Mouse (Mus musculus) hindbrain, embryonic 15.5 days (tissue): ENCODE data around the gene Dapk2. TPM values are rescaled to one million over a fixed set of nuclear protein-coding genes. Genes with fewer than 3 reads are reported as not detected.

Experiments used
- ATAC-seq: fragments of 200-750 bp; cut with Nextera tagmentation; 2 replicates; pipeline ENCODE4 v1.8.0; 2017; ENCODE audit warnings: low read depth, moderate number of reproducible peaks, moderate TSS enrichment; ENCODE audit not compliant: low FRiP score
- H3K27ac ChIP-seq: fragments of 300-500 bp; sonication (generic); replicated peaks from 2 replicates; pipeline ENCODE4 v1.5.1; 2015; ENCODE audit warnings: mild to moderate bottlenecking, inconsistent platforms
- H3K27me3 ChIP-seq: fragments of 300-500 bp; sonication (generic); 2 replicates; pipeline ENCODE4 v1.6.1; 2015; ENCODE audit warnings: control low read depth, inconsistent platforms
- H3K36me3 ChIP-seq: fragments of 300-500 bp; sonication (generic); 2 replicates; pipeline ENCODE4 v1.6.1; 2015; ENCODE audit warnings: control low read depth, inconsistent platforms
- H3K4me1 ChIP-seq: fragments of 300-500 bp; sonication (generic); replicated peaks from 2 replicates; pipeline ENCODE4 v1.6.1; 2015; ENCODE audit warnings: control low read depth, inconsistent platforms
- H3K4me2 ChIP-seq: fragments of 300-500 bp; sonication (generic); 2 replicates; pipeline ENCODE4 v1.6.1; 2015; ENCODE audit warnings: moderate library complexity, mild to moderate bottlenecking, inconsistent platforms
- H3K4me3 ChIP-seq: fragments of 300-500 bp; sonication (generic); 2 replicates; pipeline ENCODE4 v1.5.1; 2015; ENCODE audit warnings: mild to moderate bottlenecking, inconsistent platforms
- H3K9ac ChIP-seq: fragments of 300-500 bp; sonication (generic); 2 replicates; pipeline ENCODE4 v1.6.1; 2015; ENCODE audit warnings: inconsistent platforms
- H3K9me3 ChIP-seq: fragments of 300-500 bp; sonication (generic); 2 replicates; pipeline ENCODE4 v1.6.1; 2016; ENCODE audit warnings: control low read depth, inconsistent platforms
- WGBS: fragments of 180-500 bp; shearing (Covaris S2); methylation state at CpG from one replicate; pipeline ENCODE4 v1.1.7; 2015; 5-methylcytosine and 5-hydroxymethylcytosine counted together
- polyA plus RNA-seq: library from polyadenylated mRNA; unstranded; fragments of >200 nt; fragmentation: Nextera tagmentation; extraction: Ambion mirVana; gene quantifications from 2 replicates; pipeline ENCODE4 v1.2.1, GENCODE M21; 2015

Dapk2 gene
- polyA plus RNA-seq, 1 experiment from 2014 or later, result 0.65 TPM

DNA sequence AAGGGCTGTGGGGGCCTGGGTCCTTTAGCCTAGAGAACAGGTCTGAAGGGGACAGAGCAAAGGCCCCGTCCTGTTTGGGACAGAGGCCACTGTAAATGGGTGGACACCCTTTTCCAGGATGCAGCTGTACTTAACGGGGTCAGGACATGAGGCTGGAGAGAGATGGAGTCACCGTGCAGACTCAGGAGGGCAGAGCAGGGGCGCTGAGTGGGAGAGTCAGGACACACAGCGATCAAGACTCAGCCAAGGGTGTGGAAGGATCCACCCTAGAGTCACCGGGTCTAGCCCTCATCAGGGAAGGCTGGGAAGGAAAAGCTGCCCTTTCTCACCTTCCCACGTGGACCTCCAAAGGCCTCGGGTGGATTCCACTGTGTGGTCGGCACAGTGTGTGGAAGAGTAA is 6.0 kb upstream of the Dapk2 start:
- no peak overlapping the region for H3K4me3 ChIP-seq
- H3K9ac ChIP-seq, result no peak overlapping the region
- H3K27me3 ChIP-seq, result peaks cover 4% of the 10 kb centered on the region; the same call in 1 of the 2 replicates
- whole genome bisulfite sequencing, result 73% methylated on average over 9 of the region's 9 CpGs
- H3K4me1 ChIP-seq, result no peaks in the 10 kb centered on the region
- no peaks in the 10 kb centered on the region for H3K36me3 ChIP-seq
- no peaks in the 10 kb centered on the region for H3K9me3 ChIP-seq
- no peak for ATAC-seq
- no peak overlapping the region for H3K4me2 ChIP-seq
- no peak overlapping the region for H3K27ac ChIP-seq

DNA sequence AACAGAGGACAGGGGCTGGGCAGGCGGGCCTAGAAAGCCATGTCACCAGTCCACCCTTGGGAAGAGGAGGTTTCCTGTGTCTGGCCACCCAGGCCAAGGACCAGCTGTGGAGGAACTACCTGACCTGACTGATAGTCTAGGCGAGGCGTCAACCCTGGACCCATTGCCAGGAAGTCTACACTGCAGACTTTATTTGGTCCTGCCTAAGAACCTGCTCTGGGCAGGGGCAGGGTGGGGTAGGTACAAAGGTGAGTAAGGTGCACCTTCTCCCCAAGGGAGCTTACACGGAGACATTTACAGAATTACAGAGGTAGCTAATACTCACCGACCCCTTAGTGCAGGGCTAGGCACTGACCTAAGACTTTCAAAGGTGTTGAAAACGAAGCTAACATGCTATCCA is 4.4 kb upstream of the Dapk2 start:
- Histone ChIP-seq H3K4me1 (peaks cover 4% of the 10 kb centered on the region), H3K4me3 (no peak overlapping the region), H3K27me3 (peaks cover 19% of the 10 kb centered on the region), H3K27ac (no peak overlapping the region), H3K36me3 (no peaks in the 10 kb centered on the region), H3K9ac (no peak overlapping the region), H3K4me2 (no peak overlapping the region), H3K9me3 (no peaks in the 10 kb centered on the region)
- WGBS, result 92% methylated on average over 6 of the region's 6 CpGs
- no peak for ATAC-seq

DNA sequence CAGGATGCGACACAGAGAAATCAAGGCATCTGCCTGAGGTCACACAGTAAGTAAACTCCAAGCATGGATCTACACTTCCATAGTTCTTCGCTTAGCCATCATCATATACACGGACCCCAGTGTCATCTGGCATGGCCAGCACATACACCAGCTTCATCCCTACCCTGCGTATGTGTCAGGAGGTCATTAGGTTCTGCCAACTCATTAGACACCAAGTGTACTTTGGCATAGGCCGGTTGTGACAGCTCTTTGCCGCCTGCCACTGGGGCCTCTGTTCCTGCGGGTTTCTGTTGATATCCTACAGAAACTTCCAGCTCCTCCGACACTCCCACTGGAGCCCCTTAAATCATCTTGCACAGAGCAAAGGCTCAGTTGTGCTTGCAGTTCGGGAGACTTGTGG is 4.0 kb upstream of the Dapk2 start:
- Histone ChIP-seq H3K9me3 (no peaks in the 10 kb centered on the region), H3K4me3 (no peak overlapping the region), H3K27me3 (peaks cover 21% of the 10 kb centered on the region), H3K9ac (no peak overlapping the region), H3K36me3 (no peaks in the 10 kb centered on the region), H3K4me1 (peaks cover 4% of the 10 kb centered on the region), H3K27ac (no peak overlapping the region), H3K4me2 (no peak overlapping the region)
- 91% methylated on average over 9 of the region's 9 CpGs for WGBS
- ATAC-seq, result no peak

DNA sequence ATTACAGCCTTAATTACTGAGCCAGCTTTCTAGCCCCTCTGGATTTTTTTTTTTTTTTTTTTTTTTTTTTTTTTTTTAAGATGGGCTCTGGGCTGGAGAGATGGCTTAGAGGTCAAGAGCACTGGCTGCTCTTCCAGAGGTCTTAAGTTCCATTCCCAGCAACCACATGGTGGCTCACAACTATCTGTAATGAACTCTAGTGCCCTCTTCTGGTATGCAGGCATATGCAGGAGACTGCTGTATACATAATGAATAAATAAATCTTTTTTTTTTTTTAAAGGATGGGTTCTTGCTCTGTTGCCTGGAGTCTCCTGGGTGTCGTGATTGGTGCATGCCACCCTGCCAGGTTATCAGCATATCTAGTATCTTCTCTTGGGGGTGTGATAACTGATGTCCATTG is 2.5 kb upstream of the Dapk2 start:
- H3K36me3 ChIP-seq, result no peaks in the 10 kb centered on the region
- WGBS, result 76% methylated on average over 1 of the region's 1 CpGs
- ATAC-seq, result no peak

DNA sequence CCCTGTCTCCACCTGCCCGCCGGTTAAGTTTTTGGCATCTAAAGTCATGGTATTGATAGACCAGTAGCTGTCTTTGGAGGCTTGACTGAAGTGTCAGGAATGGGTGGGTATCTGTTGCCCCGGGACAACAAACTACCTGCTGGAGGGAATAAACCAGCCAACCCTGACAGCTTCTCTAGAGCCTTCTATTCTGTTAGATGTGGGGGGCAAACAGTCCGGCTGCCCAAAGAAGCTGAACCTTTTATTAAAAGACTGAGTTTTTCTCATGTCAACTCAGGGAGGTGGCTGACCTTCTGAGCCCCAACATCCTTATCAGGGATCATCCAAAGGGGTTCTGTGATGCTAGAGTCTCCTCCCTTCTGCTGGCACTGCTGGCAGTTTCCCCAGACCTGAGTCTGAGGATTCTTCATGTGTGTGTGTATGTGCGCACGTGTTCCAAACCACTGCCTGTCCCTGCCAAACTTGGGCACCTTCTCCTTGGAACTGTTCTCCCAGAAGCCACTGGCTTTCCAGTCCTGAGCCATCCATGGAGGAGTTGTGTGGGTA is 935 bp downstream of the Dapk2 start:
- H3K4me1 ChIP-seq, result peaks cover 4% of the 10 kb centered on the region
- WGBS, result 90% methylated on average over 6 of the region's 6 CpGs
- peaks cover 24% of the 10 kb centered on the region for H3K27me3 ChIP-seq
- no peak overlapping the region for H3K27ac ChIP-seq
- H3K36me3 ChIP-seq, result no peaks in the 10 kb centered on the region
- no peak overlapping the region for H3K4me3 ChIP-seq
- H3K9ac ChIP-seq, result no peak overlapping the region
- no peak overlapping the region for H3K4me2 ChIP-seq
- ATAC-seq, result no peak
- no peaks in the 10 kb centered on the region for H3K9me3 ChIP-seq

More for the DNA sequence above, 2.5 kb upstream of the Dapk2 start:
- Histone ChIP-seq H3K27me3 (peaks cover 24% of the 10 kb centered on the region), H3K27ac (no peak overlapping the region), H3K4me3 (no peak overlapping the region), H3K4me2 (no peak overlapping the region), H3K9me3 (no peaks in the 10 kb centered on the region), H3K4me1 (peaks cover 4% of the 10 kb centered on the region), H3K9ac (no peak overlapping the region)

DNA sequence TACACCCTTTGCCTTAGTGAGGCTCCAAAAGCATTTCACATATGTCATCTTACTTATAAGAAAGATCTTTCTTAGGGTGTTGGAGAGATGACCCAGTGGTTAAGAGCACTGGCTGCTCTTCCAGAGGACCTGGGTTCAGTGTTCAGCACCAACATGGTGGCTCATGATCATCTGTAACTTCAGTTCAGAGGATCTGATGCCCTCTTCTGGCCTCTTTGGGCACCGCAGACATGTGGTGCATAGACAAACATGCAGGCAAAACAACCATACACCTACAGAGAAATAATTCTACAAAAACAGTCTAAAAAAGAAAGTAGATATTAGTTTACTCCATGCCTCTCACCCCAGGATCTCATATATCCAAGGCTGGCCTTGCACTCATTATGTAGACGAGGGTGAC is 2.1 kb downstream of the Dapk2 start:
- WGBS, result 96% methylated on average over 2 of the region's 2 CpGs
- H3K27me3 ChIP-seq, result peaks cover 24% of the 10 kb centered on the region
- H3K4me2 ChIP-seq, result no peak overlapping the region
- no peak overlapping the region for H3K4me3 ChIP-seq
- H3K9ac ChIP-seq, result no peak overlapping the region
- no peaks in the 10 kb centered on the region for H3K36me3 ChIP-seq
- H3K27ac ChIP-seq, result no peak overlapping the region
- H3K9me3 ChIP-seq, result no peaks in the 10 kb centered on the region
- peaks cover 4% of the 10 kb centered on the region for H3K4me1 ChIP-seq
- no peak for ATAC-seq

DNA sequence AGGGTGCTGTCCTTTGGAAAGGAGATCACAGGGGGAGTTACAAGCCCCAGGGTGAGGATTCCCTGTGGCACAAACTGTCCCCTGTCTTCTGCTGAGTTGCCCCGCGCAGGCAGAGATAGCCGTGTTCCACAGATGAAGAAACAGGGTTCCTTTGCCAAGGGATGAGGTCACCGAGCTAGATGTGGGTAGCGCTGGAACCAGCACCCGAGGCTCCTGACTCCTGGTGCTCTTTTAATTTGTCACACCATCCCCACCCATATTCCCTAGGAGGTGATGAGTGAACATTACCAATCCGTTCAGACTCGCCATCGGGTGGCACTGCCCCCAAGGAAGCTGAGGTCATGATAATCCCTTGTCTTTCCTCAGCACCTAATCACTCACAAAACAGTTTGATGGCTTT is 5.0 kb downstream of the Dapk2 start:
- ATAC-seq, result no peak
- 85% methylated on average over 9 of the region's 9 CpGs for WGBS

DNA sequence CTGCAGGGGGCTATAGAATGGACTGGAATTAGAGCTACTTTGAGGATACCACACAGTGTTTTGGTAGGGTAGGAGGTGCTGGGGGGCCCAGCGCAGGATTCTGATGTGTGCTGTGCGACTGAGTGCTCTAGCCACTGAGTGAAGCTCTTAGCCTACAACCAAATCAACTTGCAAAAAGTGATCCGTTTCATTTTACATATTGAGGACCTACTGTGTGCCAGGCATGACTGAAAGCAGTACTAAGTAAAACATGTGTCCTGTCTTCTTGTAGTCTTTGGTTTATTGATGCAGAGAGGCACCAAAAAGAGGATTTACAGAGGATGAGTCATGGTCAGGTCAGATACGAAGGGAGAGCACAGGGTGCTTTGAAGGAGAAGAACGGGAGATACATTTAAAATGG is 9.2 kb downstream of the Dapk2 start:
- ATAC-seq, result no peak
- 86% methylated on average over 5 of the region's 5 CpGs for WGBS
- Histone ChIP-seq H3K9me3 (no peaks in the 10 kb centered on the region), H3K4me3 (no peak overlapping the region), H3K4me1 (no peaks in the 10 kb centered on the region; the same call in 1 of the 2 replicates), H3K36me3 (no peaks in the 10 kb centered on the region), H3K9ac (no peak overlapping the region), H3K27me3 (no peaks in the 10 kb centered on the region), H3K27ac (no peak overlapping the region), H3K4me2 (no peak overlapping the region)

More for the DNA sequence above, 5.0 kb downstream of the Dapk2 start:
- no peaks in the 10 kb centered on the region for H3K36me3 ChIP-seq
- no peak overlapping the region for H3K9ac ChIP-seq
- no peaks in the 10 kb centered on the region for H3K9me3 ChIP-seq
- no peak overlapping the region for H3K27ac ChIP-seq
- peaks cover 3% of the 10 kb centered on the region for H3K4me1 ChIP-seq
- peaks cover 11% of the 10 kb centered on the region for H3K27me3 ChIP-seq
- H3K4me3 ChIP-seq, result no peak overlapping the region
- no peak overlapping the region for H3K4me2 ChIP-seq

DNA sequence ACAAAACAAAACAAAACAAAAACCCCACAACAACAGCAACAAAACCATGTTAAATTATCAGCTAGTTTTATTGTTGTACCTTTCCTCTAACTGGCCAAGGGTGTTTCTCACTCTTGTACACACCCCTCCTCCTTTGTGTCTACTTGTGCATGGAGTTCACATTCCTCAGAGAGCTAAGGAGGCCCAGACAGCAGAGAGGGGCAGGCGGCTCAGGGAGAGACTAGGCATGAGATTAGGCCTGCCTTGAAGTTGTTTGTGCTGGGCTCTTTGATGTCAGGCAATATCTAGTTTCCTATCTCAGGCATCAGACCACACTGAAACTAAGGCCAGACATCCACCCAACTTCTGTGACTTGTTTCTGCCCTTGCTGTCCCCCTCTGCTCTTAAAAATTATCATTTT is 10.2 kb downstream of the Dapk2 start:
- Histone ChIP-seq H3K4me2 (no peak overlapping the region), H3K4me1 (no peaks in the 10 kb centered on the region; the same call in 1 of the 2 replicates), H3K9ac (no peak overlapping the region), H3K27ac (no peak overlapping the region), H3K4me3 (no peak overlapping the region), H3K36me3 (no peaks in the 10 kb centered on the region), H3K27me3 (no peaks in the 10 kb centered on the region), H3K9me3 (no peaks in the 10 kb centered on the region)
- WGBS, result 20% methylated on average over 1 of the region's 1 CpGs
- ATAC-seq, result no peak

DNA sequence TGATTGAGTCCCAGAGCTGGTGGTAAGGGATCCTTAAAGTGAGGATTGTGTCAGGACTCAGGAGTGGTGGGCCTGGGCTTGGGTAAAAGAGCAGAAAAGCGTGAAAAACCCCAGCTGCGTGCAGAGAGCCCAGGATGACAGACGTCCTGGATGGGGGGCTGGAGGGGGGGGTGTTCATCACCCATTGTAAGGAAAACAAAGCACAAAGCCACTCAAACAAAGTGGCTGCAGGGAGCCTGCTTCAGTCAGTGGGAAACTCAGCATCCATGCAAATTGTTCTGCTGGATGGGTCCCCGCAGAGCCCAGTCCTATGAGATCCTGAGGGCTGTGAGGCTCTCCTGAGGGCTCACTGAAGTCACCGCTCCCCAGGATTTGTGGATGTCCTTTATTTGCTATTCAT is 12.5 kb downstream of the Dapk2 start:
- H3K4me2 ChIP-seq, result no peak overlapping the region
- WGBS, result 13% methylated on average over 5 of the region's 5 CpGs
- no peaks in the 10 kb centered on the region for H3K9me3 ChIP-seq
- no peak overlapping the region for H3K9ac ChIP-seq
- no peaks in the 10 kb centered on the region for H3K27me3 ChIP-seq
- no peaks in the 10 kb centered on the region; the same call in 1 of the 2 replicates for H3K4me1 ChIP-seq
- H3K36me3 ChIP-seq, result no peaks in the 10 kb centered on the region
- H3K4me3 ChIP-seq, result no peak overlapping the region
- no peak overlapping the region for H3K27ac ChIP-seq
- ATAC-seq, result no peak

DNA sequence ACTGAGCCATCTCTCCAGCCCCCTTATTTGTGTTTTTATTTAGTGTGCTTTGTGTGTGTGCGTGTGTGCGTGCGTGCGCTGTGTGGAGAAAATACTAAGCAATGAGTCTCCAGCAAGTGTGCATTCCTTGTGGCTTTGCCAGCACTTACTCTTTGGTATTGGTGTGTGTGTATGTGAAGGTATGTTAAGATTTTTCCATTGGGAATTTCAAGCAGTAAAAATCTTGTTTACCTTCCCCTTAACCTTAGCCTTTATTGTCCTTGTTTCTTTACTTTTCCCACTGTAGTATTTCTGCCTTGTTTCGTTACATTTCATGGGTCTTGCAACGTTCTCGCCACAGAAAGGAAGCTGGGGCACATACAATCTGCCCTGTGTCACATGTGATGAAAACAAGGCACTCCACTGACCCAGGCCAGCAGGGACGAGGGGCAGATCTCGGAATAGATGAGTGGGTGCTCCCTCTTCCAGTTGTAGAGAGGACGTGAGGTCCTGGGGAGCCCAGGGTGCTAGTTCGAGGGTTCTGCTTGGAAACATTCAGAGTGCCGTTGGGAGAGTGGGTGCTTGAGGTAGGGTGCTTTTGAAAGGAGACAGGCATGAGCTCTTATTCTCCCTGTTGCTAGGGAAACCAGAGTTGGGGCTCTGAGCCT is 13.4 kb downstream of the Dapk2 start:
- H3K4me2 ChIP-seq, result no peak overlapping the region
- no peaks in the 10 kb centered on the region for H3K36me3 ChIP-seq
- H3K27ac ChIP-seq, result no peak overlapping the region
- H3K4me3 ChIP-seq, result no peak overlapping the region
- no peaks in the 10 kb centered on the region; the same call in 1 of the 2 replicates for H3K4me1 ChIP-seq
- H3K27me3 ChIP-seq, result no peaks in the 10 kb centered on the region
- H3K9me3 ChIP-seq, result no peaks in the 10 kb centered on the region
- no peak for ATAC-seq
- WGBS, result 47% methylated on average over 12 of the region's 12 CpGs
- no peak overlapping the region for H3K9ac ChIP-seq

DNA sequence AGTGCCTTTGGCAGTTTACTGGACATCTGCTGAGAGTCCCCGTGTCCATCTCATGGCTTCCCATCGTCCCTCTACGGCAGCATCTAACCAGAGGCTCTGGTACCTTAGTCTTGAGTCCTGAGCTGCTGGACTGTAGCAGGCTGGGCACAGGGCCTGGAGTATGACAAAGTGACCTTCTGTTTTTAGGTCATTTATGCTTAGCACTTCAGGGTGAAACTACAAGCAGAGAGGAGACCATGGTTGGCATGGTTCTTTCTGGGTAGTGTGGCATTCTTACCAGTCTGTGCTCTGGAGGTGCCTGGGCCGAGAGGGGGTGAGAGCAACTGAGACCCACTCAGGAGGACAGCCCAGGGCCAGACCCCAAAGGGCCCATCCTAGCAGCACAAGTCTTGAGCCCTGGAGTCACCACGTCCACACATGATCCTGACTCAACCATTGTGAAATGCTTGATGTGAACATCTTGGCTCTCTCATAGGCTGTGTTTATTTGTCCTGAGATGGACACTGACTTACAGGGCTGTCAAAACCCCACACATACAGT is 15.4 kb downstream of the Dapk2 start:
- H3K9ac ChIP-seq, result no peak overlapping the region
- H3K27ac ChIP-seq, result no peak overlapping the region
- no peaks in the 10 kb centered on the region for H3K9me3 ChIP-seq
- no peak overlapping the region for H3K4me3 ChIP-seq
- no peak for ATAC-seq
- no peaks in the 10 kb centered on the region; the same call in 1 of the 2 replicates for H3K4me1 ChIP-seq
- no peaks in the 10 kb centered on the region for H3K27me3 ChIP-seq
- H3K36me3 ChIP-seq, result no peaks in the 10 kb centered on the region
- WGBS, result 100% methylated on average over 5 of the region's 5 CpGs
- no peak overlapping the region for H3K4me2 ChIP-seq
